Mouse (Mus musculus) ES-Bruce4 (cell line): ENCODE measurements around the gene Fig4. TPM values are rescaled to one million over a fixed set of nuclear protein-coding genes. Genes with fewer than 3 reads are reported as not detected.

ENCODE experiments used
- H3K27ac ChIP-seq: 2 replicates; pipeline ENCODE4 v1.5.1; 2012; ENCODE audit warnings: low read length, inconsistent platforms; ENCODE audit not compliant: insufficient read depth
- H3K27me3 ChIP-seq: 2 replicates; pipeline ENCODE4 v1.6.1; 2012; ENCODE audit warnings: mild to moderate bottlenecking, low read length, inconsistent platforms; ENCODE audit not compliant: control insufficient read depth, poor library complexity, insufficient read depth, severe bottlenecking
- H3K36me3 ChIP-seq: 2 replicates; pipeline ENCODE4 v1.6.1; 2012; ENCODE audit warnings: inconsistent platforms, mild to moderate bottlenecking, low read length, moderate library complexity; ENCODE audit not compliant: control insufficient read depth, poor library complexity, insufficient read depth, severe bottlenecking
- H3K4me1 ChIP-seq: one replicate; pipeline ENCODE4 v1.8.1; 2011; ENCODE audit warnings: low read length; ENCODE audit not compliant: control insufficient read depth, insufficient read depth
- H3K4me3 ChIP-seq: 2 replicates; pipeline ENCODE4 v1.5.1; 2011; ENCODE audit warnings: low read depth, mild to moderate bottlenecking, low read length
- H3K9ac ChIP-seq: 2 replicates; pipeline ENCODE4 v1.6.1; 2012; ENCODE audit warnings: low read depth, mild to moderate bottlenecking, inconsistent platforms; ENCODE audit not compliant: poor library complexity, severe bottlenecking
- H3K9me3 ChIP-seq: replicated peaks from 2 replicates; pipeline ENCODE4 v1.6.1; 2012; ENCODE audit warnings: mild to moderate bottlenecking, low read length, inconsistent platforms; ENCODE audit not compliant: control insufficient read depth, poor library complexity, insufficient read depth, severe bottlenecking
- CTCF ChIP-seq: IDR thresholded peaks from one replicate; pipeline ENCODE4 v1.8.1; 2011; ENCODE audit warnings: low read depth, low read length
- EP300 ChIP-seq: IDR thresholded peaks from 2 replicates; pipeline ENCODE4 v1.6.1; 2011; ENCODE audit warnings: low read depth, low read length; ENCODE audit not compliant: insufficient read depth
- POLR2A ChIP-seq: IDR thresholded peaks from one replicate; pipeline ENCODE4 v1.8.1; 2011; ENCODE audit warnings: low read length; ENCODE audit not compliant: insufficient read depth
- polyA plus RNA-seq: library from polyadenylated mRNA; stranded (reverse); fragments of >200 nt; gene quantifications from 2 replicates; pipeline ENCODE4 v1.2.4, GENCODE M21; 2011; ENCODE audit warnings: low read depth; ENCODE audit not compliant: missing spikeins, insufficient read depth, insufficient read length

Fig4 gene
- polyA plus RNA-seq, 1 experiment, result 23.6 TPM

DNA sequence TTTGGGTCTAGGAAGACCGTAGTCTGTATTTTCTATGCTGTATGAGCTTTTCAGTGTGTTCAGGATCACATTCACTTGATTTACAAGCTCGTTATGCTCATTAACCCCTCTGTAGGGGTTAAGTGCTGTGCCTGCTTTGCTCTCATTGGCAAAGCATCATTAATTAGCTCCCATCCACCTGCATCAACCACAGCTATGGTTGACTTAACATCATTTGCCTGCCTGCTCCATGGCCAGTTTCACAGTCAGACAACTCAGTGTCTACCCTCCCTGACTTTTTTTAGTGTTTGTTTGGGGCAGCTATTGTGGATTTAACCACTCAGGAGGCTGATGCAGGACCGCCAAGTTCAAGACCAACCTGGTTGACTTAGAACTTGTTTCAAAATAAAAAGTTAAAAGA lies 119.1 kb downstream of the Fig4 start:
- Histone ChIP-seq H3K27me3 (no peaks in the 10 kb centered on the region), H3K4me1 (no peaks in the 10 kb centered on the region), H3K9me3 (no peaks in the 10 kb centered on the region), H3K9ac (no peak overlapping the region), H3K4me3 (no peak overlapping the region), H3K27ac (no peak overlapping the region), H3K36me3 (peaks cover 2% of the 10 kb centered on the region; the same call in 1 of the 2 replicates)
- TF ChIP-seq CTCF, result no peak

DNA sequence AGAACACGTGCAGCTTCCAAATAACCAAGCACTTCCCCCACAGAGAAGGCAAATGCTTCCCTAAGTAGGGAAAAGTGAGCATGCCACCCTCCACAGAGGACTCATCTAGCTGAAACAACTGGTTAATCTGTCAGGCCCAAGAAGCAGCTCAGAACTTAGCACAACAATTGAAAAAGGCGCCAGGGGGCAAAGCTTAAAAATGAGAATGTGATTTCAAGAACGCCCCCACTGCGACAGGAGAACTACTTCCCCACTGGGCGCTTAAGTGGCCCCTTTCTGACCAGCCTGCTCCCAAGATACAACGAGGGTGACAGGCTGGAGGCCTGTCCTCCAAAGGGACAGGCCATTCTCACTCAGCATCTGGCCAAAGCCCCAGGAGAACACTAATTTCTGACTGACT lies 120.4 kb downstream of the Fig4 start:
- Histone ChIP-seq H3K9me3 (no peaks in the 10 kb centered on the region), H3K4me1 (no peaks in the 10 kb centered on the region), H3K27ac (no peak overlapping the region), H3K4me3 (no peak overlapping the region), H3K9ac (no peak overlapping the region), H3K27me3 (no peaks in the 10 kb centered on the region), H3K36me3 (no peaks in the 10 kb centered on the region)
- TF ChIP-seq EP300 (no peak), CTCF (no peak), POLR2A (no peak)

DNA sequence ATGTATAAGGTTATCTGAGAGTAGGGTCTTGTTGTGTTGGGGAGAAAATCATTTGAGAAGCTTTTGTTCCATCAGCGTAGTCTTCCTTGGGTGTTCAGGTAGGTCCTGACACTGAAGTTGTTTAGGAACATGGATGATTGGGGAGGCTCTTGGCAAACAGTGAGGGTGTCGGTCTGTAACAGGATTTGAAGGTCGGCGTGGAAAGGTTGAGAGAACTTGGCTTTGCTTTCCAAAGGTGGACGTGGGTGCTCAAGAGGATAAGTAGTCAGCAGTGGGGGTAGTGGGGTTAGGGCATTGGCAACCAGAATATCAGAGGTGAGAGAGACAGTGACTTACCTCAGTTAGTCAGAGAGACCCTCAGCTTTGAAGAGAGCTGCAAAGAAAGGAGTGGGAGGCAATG lies 136.9 kb downstream of the Fig4 start:
- Histone ChIP-seq H3K27me3 (no peaks in the 10 kb centered on the region), H3K9ac (no peak overlapping the region), H3K4me3 (no peak overlapping the region), H3K4me1 (no peaks in the 10 kb centered on the region), H3K9me3 (no peaks in the 10 kb centered on the region), H3K36me3 (no peaks in the 10 kb centered on the region), H3K27ac (no peak overlapping the region)
- TF ChIP-seq EP300, result no peak
- TF ChIP-seq CTCF, result no peak
- TF ChIP-seq POLR2A, result no peak

DNA sequence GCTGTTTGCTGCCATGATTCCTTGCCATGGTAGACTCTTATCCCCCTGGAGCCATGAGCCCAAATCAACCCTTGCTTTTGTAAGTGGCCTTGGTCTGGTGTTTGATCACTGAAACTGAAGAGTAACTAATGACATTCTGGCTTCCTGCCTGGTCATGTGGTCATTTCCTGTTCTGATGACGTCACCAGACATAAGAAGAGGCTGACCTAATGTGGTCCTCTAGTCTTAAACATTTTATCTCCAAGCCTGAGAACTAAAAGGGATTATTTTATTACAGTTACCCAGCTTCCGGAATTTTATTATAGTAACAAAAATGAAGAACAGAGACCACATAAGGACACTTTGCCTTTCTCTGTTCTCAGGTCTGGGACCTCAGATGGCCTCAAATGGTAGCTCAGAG lies 140.0 kb downstream of the Fig4 start:
- Histone ChIP-seq H3K27ac (no peak overlapping the region), H3K9ac (no peak overlapping the region), H3K9me3 (no peaks in the 10 kb centered on the region), H3K4me1 (no peaks in the 10 kb centered on the region), H3K36me3 (no peaks in the 10 kb centered on the region), H3K27me3 (no peaks in the 10 kb centered on the region), H3K4me3 (no peak overlapping the region)
- TF ChIP-seq CTCF (no peak), POLR2A (no peak), EP300 (no peak)

DNA sequence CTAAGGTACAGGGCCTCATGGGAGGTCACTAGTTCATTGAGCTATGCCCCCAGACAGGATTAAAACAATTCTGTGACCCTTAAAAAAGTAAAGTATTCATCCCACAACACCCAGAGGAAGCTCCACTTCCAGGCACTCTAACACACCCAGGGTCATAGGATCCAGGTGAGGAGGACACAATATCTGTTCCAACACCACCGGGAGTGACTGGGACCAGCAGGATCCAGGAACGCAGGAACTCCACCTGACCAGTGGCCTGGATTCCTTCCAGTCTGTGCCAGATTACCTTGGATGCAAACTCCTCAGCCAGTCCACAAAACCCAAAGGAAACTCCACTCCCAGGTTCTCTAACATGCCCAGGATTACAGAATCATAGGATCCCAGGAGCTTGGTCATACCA lies 145.8 kb downstream of the Fig4 start:
- Histone ChIP-seq H3K4me1 (no peaks in the 10 kb centered on the region), H3K4me3 (no peak overlapping the region), H3K27ac (no peak overlapping the region), H3K27me3 (no peaks in the 10 kb centered on the region), H3K9ac (no peak overlapping the region), H3K9me3 (no peaks in the 10 kb centered on the region), H3K36me3 (no peaks in the 10 kb centered on the region)
- TF ChIP-seq EP300 (no peak), CTCF (no peak), POLR2A (no peak)

DNA sequence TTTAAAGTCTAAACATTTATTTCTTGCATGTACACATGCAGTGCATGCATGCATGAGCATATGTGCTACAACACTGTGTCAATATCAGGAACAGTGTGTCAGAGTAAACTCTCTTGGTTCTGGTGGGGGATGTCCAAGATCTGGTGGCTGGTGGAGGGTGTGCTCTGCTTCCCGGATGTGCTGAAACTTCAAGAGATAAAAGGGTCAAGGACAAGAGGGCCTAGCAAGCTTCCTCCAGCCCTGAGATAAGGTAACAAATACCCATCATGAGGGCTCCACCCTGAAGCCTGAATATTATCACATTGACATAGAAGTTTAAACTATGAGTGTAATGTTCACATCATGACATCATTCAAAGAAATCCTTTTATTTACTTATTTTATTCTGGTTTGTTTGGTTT lies 146.4 kb downstream of the Fig4 start:
- no peaks in the 10 kb centered on the region for H3K36me3 ChIP-seq
- TF ChIP-seq EP300 (no peak), CTCF (no peak), POLR2A (no peak)
- no peaks in the 10 kb centered on the region for H3K9me3 ChIP-seq
- no peak overlapping the region for H3K9ac ChIP-seq
- H3K27me3 ChIP-seq, result no peaks in the 10 kb centered on the region
- no peak overlapping the region for H3K27ac ChIP-seq
- no peaks in the 10 kb centered on the region for H3K4me1 ChIP-seq
- no peak overlapping the region for H3K4me3 ChIP-seq
